Mouse (Mus musculus): ENCODE data around the gene Ifit1bl1. TPM values are rescaled to one million over a fixed set of nuclear protein-coding genes. Genes with fewer than 3 reads are reported as not detected.
A peak's percentile ranks its signal among the peaks of the same experiment; 100 is the strongest.

Ifit1bl1 gene
- polyA plus RNA-seq, 1 experiment from 2014 or later, result 0.75 TPM

DNA sequence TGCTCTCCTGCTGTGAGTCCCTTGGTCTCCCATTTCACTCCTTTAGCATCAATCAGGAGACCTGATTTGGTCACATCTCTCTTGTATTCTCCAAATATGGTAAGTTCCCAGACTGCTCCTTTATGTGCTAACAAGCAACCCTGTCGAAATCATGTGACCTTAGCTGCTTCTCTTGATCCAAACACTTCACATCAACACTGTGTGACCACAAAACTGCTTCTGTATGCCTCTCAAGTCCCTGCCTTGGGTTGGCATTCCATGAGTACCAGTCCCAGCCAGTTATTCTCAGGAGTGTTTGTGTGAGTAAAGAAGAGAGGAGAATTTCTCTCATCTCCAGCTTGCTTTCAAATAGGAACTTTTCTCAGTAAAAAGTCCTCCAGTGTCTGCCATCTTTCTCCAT lies 24.6 kb downstream of the Ifit1bl1 start:
- Histone ChIP-seq H3K9ac (replicated peaks) (no peak overlapping the region), H3K27ac (ENCODE audit: low read depth) (no peak overlapping the region), H3K4me1 (ENCODE audit: insufficient read depth) (no peaks in the 10 kb centered on the region), H3K9me3 (ENCODE audit: low read length) (no peaks in the 10 kb centered on the region), H3K27me3 (ENCODE audit: insufficient read depth, low read length) (no peaks in the 10 kb centered on the region), H3K4me3 (ENCODE audit: low read depth, low read length) (no peak overlapping the region), H3K36me3 (replicated peaks; ENCODE audit: insufficient read depth, low read length) (0 out of 2 replicates have a peak, but pooled peaks cover 4% of the 10 kb centered on the region), H3K4me2 (ENCODE audit: low read depth, low read length) (no peak overlapping the region)
- TF ChIP-seq EP300 (IDR thresholded peaks at IDR 0.05; ENCODE audit: low read depth) (no peak), CTCF (IDR thresholded peaks at IDR 0.05; ENCODE audit: low read depth) (no peak)
- 62% methylated on average over 1 of the region's 1 CpGs for WGBS (ENCODE audit: insufficient replicate concordance)
- DNase-seq (no peak), ATAC-seq (no peak)

DNA sequence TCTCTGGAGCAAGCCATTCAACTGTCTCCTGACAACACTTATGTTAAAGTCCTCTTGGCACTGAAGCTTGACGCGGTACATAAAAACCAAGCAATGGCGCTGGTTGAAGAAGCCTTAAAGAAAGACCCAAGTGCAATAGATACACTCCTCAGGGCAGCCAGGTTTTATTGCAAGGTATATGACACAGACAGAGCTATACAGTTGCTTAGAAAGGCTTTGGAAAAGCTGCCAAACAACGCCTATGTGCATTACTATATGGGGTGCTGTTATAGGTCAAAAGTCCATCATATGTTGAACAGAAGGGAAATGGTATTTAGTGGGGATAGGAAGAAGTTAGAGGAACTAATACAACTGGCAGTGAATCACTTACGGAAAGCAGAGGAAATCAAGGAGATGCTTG lies 28.1 kb downstream of the Ifit1bl1 start:
- no peaks in the 10 kb centered on the region for H3K9me3 ChIP-seq (ENCODE audit: low read length)
- no peak overlapping the region for H3K9ac ChIP-seq (replicated peaks)
- no peak for DNase-seq
- no peak overlapping the region for H3K27ac ChIP-seq (ENCODE audit: low read depth)
- 85% methylated on average over 5 of the region's 5 CpGs for WGBS (ENCODE audit: insufficient replicate concordance)
- H3K36me3 ChIP-seq (replicated peaks; ENCODE audit: insufficient read depth, low read length), result 0 out of 2 replicates have a peak, but pooled peaks cover 4% of the 10 kb centered on the region
- H3K4me1 ChIP-seq (ENCODE audit: insufficient read depth), result no peaks in the 10 kb centered on the region
- H3K27me3 ChIP-seq (ENCODE audit: insufficient read depth, low read length), result no peaks in the 10 kb centered on the region
- no peak overlapping the region for H3K4me2 ChIP-seq (ENCODE audit: low read depth, low read length)
- TF ChIP-seq CTCF (IDR thresholded peaks at IDR 0.05; ENCODE audit: low read depth) (no peak), EP300 (IDR thresholded peaks at IDR 0.05; ENCODE audit: low read depth) (no peak)
- ATAC-seq, result no peak
- no peak overlapping the region for H3K4me3 ChIP-seq (ENCODE audit: low read depth, low read length)

- DNase-seq (no peak), ATAC-seq (no peak)
- Histone ChIP-seq H3K4me3 (ENCODE audit: low read depth, low read length) (peak overlapping the region; percentile 4; the same call in 1 of the 2 replicates), H3K4me1 (ENCODE audit: insufficient read depth) (no peaks in the 10 kb centered on the region), H3K9me3 (ENCODE audit: low read length) (no peaks in the 10 kb centered on the region), H3K27ac (ENCODE audit: low read depth) (no peak overlapping the region), H3K27me3 (ENCODE audit: insufficient read depth, low read length) (no peaks in the 10 kb centered on the region), H3K36me3 (replicated peaks; ENCODE audit: insufficient read depth, low read length) (0 out of 2 replicates have a peak, but pooled peaks cover 4% of the 10 kb centered on the region), H3K4me2 (ENCODE audit: low read depth, low read length) (peak overlapping the region; percentile 14; the same call in 1 of the 2 replicates), H3K9ac (replicated peaks) (no peak overlapping the region)
- 80% methylated on average over 1 of the region's 1 CpGs for WGBS (ENCODE audit: insufficient replicate concordance)
- TF ChIP-seq EP300 (IDR thresholded peaks at IDR 0.05; ENCODE audit: low read depth) (no peak), CTCF (IDR thresholded peaks at IDR 0.05; ENCODE audit: low read depth) (no peak)
These were observed 30.7 kb downstream of the Ifit1bl1 start for GRCm38 (mm10) chr19:34571080-34571479.

DNA sequence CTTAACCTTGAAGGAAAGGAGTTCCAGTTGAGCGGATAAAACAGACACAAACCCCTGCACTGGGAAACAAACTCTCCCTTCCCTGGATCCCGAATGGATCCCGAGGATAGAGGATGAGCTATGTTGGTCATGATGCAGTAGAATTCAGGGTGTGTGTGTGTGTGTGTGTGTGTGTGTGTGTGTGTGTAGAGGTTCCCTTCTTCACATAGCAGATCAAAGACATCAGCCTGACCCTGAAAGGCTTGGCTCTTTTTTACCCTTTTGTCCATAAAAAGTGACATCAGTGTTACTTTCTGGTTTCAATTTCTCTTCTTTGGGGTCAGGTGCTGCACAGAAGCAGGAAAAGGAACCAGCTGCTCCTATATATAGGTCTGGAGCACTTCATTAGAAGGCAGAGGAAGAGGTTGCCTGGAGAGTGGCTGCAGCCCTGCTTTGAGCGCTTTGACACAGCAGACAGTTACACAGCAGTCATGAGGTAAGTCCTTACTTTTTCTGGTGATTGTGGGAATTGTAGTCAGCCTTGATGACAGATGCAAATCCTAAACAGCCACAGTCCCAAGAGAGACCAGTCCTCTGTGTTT lies 31.8 kb downstream of the Ifit1bl1 start:
- H3K27me3 ChIP-seq (ENCODE audit: insufficient read depth, low read length), result no peaks in the 10 kb centered on the region
- H3K27ac ChIP-seq (ENCODE audit: low read depth), result 0 out of 2 replicates have a peak overlapping the region, but pooled peaks have one; percentile 31
- 61% methylated on average over 4 of the region's 4 CpGs for WGBS (ENCODE audit: insufficient replicate concordance)
- ATAC-seq (peak; percentile 40; the same call in 1 of the 2 replicates), DNase-seq (no peak)
- H3K9me3 ChIP-seq (ENCODE audit: low read length), result no peaks in the 10 kb centered on the region
- H3K4me3 ChIP-seq (ENCODE audit: low read depth, low read length), result no peak overlapping the region
- H3K4me2 ChIP-seq (ENCODE audit: low read depth, low read length), result peak overlapping the region; percentile 13; the same call in 1 of the 2 replicates
- no peak overlapping the region for H3K9ac ChIP-seq (replicated peaks)
- H3K36me3 ChIP-seq (replicated peaks; ENCODE audit: insufficient read depth, low read length), result 0 out of 2 replicates have a peak, but pooled peaks cover 4% of the 10 kb centered on the region
- no peaks in the 10 kb centered on the region for H3K4me1 ChIP-seq (ENCODE audit: insufficient read depth)
- TF ChIP-seq CTCF (IDR thresholded peaks at IDR 0.05; ENCODE audit: low read depth), result no peak
- no peak for TF ChIP-seq EP300 (IDR thresholded peaks at IDR 0.05; ENCODE audit: low read depth)

DNA sequence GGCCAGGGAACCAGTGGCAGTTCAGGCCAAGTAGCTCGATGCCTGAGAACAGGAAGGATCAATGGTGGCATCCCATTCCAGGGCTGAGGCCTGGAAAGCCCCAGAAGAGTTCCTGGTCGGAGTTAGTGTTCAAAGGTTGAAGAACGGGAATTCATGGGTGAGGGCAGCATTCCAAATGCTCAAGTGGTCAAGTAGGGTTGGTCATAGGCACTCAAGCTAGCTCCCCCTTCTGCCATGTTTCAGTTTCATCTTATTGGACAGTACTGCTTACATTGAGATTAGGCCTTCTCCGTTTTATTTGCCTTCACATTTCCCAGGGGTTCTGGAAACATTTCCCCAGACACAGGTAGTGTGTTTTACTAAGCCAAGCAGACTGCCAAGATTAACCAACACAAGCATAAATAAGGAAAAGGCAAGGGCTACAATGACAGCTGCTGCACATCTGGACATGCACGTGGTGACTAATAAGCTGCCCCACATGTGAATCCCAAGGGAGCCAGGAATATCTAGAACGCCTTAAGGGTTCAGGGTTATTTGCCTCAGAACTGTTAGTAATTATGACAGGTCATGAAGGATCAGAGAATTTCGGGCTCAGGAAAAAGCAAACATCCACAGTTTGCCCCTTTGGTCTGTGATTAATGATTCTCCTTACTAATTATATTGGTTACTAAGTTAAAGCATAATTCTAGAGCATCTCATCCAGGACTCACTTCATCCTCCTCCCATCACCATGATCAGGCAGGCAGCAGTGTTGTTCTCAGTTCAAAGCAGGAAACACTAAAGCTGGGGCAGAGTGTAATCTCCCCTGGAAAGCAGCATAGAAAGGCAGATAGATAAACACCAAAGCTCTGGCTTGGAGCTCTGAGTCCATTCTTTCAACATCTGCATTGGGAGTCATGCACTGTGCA lies 32.5 kb downstream of the Ifit1bl1 start:
- Histone ChIP-seq H3K4me2 (ENCODE audit: low read depth, low read length) (no peak overlapping the region), H3K9me3 (ENCODE audit: low read length) (no peaks in the 10 kb centered on the region), H3K27ac (ENCODE audit: low read depth) (0 out of 2 replicates have a peak overlapping the region, but pooled peaks have one; percentile 31), H3K4me1 (ENCODE audit: insufficient read depth) (no peaks in the 10 kb centered on the region), H3K27me3 (ENCODE audit: insufficient read depth, low read length) (no peaks in the 10 kb centered on the region), H3K4me3 (ENCODE audit: low read depth, low read length) (no peak overlapping the region), H3K36me3 (replicated peaks; ENCODE audit: insufficient read depth, low read length) (0 out of 2 replicates have a peak, but pooled peaks cover 4% of the 10 kb centered on the region), H3K9ac (replicated peaks) (no peak overlapping the region)
- DNase-seq (no peak), ATAC-seq (no peak)
- no peak for TF ChIP-seq EP300 (IDR thresholded peaks at IDR 0.05; ENCODE audit: low read depth)
- no peak for TF ChIP-seq CTCF (IDR thresholded peaks at IDR 0.05; ENCODE audit: low read depth)
- WGBS (ENCODE audit: insufficient replicate concordance), result 67% methylated on average over 7 of the region's 7 CpGs

DNA sequence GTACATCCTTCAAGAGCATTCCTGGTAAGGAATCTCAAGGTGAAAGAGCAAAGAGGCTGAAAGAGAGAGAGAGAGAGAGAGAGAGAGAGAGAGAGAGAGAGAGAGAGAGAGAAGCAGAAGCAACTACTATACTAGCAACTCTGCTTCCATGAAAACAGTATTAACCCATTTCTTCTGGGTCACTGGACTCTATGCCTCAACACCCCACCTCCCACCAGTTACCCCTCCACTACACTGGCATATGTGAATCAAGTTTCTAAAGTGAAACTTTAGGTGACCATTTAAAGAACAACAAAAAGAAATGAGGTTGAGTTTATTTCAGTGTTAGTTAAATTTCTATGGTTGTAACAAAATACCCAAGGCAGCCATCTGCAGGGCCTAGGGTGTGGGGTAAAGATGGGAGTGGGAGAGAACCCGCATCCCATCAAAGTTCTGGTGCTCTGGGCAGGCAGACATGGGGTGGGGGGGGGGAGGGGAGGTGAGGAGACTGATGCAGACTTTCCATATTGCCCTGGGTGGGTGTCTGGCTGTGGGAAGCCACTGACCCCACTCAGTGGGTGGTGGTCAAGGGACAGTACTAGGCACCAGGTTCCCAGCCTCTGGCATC lies 35.5 kb downstream of the Ifit1bl1 start:
- ATAC-seq (no peak), DNase-seq (no peak)
- no peaks in the 10 kb centered on the region for H3K4me1 ChIP-seq (ENCODE audit: insufficient read depth)
- H3K27ac ChIP-seq (ENCODE audit: low read depth), result no peak overlapping the region
- no peak overlapping the region for H3K4me2 ChIP-seq (ENCODE audit: low read depth, low read length)
- H3K4me3 ChIP-seq (ENCODE audit: low read depth, low read length), result no peak overlapping the region
- H3K27me3 ChIP-seq (ENCODE audit: insufficient read depth, low read length), result no peaks in the 10 kb centered on the region
- H3K36me3 ChIP-seq (replicated peaks; ENCODE audit: insufficient read depth, low read length), result no peaks in the 10 kb centered on the region
- TF ChIP-seq EP300 (IDR thresholded peaks at IDR 0.05; ENCODE audit: low read depth) (no peak), CTCF (IDR thresholded peaks at IDR 0.05; ENCODE audit: low read depth) (no peak)
- no peaks in the 10 kb centered on the region for H3K9me3 ChIP-seq (ENCODE audit: low read length)
- H3K9ac ChIP-seq (replicated peaks), result no peak overlapping the region
- WGBS (ENCODE audit: insufficient replicate concordance), result 79% methylated on average over 1 of the region's 1 CpGs
